Mouse (Mus musculus) Muller cell, postnatal 12 days (primary cell): Measurements from ENCODE around the gene Serpina5.

Experiments used
- DNase-seq: peaks from one replicate; pipeline ENCODE4 v3.0.0-alpha.2; 2015; ENCODE audit errors: inconsistent ontology term

Gene Serpina5

DNA sequence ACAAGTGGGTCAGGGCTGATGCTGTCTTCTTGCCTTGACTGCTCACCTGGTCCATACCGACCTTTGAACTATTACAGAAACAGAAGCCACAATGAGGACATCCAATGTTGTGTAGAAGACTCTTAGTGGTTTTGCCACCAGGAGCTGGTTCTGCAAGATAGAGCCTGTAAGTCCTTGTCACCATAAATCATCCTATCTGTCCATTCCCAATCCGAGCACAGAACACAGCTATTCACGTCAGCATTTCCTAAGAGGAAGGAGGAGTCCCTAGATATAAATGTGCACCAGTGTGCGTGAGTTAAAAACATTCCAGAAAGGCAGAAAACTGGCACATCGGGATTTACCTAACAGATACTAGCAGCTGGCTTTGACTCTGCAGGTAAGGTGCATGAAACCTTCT lies 26.8 kb downstream of the Serpina5 start, which contains the start of gene Serpina3b:
Gene Serpina3b (plus strand): TSS at position 301 of the 400 bp plus-strand sequence.
- DNase-seq: no peak

DNA sequence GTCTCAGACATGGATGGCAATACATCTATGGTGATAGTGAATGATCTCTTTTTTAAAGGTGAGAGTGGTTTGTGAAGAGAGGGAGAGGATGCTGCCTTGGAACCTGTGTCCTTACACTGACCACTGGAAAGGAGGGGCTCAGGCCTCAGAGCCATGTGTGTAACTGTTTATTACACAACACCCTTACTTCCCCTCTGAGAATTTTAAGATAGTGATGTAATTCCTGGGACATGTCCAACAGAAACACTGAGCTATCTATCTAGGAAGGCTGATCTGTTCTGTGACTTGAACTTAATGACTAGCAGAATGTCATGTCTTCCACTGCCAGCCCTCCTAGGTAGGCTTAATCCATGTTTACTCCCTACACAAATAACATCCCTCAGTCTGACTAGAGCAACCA lies 30.1 kb downstream of the Serpina5 start:
- no peak for DNase-seq

GRCm38 (mm10) chr12:104138216-104138615 lies 37.3 kb downstream of the Serpina5 start:
- no peak for DNase-seq

DNA sequence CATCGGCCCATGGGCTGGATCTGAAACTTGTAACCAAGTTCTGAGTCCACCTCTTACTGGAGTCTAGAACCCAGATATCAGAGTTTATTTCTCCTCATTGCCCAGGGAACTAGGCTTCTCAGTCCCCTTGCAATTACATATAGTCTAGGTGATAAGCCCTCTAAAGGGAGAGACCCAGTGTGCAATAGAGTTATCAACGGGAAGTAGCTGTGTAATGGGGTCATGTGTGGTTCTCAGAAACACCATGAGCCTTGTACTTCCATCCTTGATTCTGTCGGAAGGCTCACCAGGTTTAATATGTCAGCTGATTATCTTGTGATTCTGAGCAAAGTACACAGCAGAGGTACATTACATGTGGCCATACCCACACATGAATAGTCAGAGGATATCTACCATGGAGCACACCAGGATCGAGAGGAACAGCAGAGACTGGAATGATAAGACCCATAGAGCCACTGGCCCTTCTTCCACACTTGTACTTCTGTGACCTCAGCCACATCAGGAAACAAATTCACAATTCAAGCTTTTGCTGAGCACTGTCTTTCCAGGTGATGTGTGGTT lies 39.7 kb downstream of the Serpina5 start:
- no peak for DNase-seq

DNA sequence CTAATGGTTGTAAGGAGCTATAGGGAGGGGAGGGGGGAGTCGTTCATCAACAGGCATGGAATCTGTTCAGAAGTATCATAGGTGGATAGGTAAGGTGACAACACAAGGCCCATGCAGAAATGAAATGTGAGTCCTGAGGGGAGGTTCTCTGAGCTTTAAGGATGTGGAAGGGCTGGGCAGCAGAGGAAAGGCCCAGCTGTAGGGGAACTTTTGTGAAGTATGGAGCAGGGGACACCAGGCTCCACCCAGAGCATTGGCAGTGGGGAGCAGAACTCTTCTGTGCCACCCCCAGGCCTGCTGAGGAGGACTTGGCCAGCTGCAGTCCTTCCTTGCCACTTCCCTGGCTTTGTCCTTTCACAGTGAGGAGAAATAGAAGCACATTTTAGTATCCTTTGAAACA lies 40.6 kb downstream of the Serpina5 start:
- no peak for DNase-seq

GRCm38 (mm10) chr12:104142427-104142826 lies 41.5 kb downstream of the Serpina5 start:
- DNase-seq: no peak

DNA sequence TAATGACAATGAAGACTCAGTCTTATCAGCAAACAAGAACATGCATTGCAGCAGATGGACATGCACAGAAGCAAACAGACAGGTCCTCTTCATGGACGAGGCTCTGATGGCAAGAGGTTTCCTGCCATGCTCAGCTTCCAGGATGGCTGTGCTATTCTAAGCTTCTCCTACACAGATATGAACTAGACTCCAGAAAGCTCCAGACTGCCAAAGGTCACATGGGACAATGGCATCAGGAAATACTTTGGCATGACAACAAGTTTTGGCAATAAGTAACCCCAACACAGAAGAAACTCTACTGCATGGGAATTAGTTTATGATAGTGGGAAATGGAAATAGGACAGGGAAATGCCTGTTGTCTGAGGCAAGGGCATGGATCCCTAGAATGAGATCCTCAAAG lies 42.4 kb downstream of the Serpina5 start:
- no peak for DNase-seq

DNA sequence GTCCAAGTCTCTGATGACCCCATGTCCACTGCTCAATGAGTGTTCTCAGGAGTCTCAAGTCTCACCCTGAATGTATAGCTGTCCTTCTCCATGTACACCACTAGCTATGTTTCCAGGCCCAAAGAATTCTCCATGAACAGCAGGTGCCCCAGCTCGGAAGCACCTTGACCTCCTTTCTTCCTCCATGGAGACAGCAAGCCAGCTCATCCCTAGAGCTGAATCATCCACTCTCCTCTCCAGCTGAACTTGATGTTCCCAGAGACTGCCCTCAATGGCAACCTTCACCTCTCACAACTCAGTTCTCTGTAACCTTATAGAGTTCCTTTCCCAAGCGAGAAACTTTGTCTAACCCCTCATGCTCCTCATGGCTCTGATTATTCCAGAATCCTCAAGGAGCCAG lies 44.7 kb downstream of the Serpina5 start:
- DNase-seq: no peak

DNA sequence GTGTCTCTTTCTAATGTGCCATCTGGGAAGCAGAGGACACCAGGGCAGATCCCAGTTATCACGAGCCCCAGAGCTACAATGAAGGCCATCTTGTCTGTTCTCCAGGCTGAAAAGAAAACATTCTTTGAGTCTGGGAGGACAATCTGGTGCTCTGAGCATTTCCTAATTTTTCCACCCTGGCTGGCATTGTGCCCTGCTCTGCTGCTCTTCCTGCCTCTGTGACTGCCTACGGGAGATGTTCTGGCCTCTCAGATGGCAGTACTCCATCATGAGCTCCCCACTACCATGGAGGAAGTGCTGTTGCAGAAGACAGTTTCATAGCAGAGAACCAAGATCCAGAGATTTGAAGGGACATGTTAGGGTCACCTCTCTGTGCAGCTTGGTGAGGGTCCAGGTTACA lies 51.1 kb downstream of the Serpina5 start:
- no peak for DNase-seq

DNA sequence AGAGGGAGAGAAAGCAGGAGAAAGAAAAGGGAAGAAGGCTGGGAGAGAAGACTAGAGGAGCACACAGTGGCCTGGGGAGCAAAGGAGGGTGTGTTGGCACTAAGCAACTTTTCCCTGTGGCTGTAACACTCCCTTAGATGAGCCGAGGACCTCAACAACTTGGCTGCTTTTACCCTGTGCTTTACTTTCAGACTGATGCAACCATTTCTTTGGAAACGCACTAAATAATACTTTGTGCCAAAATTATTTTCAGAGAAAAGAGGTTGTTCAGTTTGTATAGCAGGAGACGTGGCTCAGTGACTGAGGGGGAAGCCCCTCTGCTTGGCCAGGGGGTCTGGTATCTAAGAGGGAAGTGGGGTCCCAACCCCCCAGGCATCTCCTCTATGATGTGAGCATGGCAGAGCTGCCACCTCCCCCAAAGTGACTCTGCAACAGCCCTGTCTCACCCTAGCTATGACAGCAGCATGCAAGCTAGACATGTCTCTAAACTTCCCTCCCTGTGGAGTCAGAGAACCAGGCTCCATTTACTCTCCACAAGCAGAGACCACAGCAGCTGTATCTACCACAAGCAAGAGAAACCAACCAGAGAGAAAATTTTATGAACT lies 52.2 kb downstream of the Serpina5 start:
- DNase-seq: no peak

DNA sequence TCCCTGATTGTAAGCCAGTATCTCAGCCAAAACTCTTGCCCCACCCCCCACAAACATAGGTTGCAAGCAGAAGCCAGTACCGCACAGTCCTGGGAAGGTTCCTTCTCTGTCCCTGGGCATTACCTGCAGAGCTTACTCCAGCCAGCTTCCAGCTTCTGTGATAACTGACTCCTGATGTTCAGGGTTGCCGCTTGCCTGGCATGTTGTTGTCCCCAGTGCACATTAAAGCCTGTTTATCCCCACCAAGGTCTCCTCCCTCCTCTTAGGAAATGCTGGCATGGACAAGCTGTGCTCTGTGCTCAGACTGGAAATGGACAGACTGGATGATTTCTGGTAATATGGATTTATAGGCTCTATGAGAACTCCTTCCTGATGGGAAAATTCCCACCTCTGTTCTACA lies 52.7 kb downstream of the Serpina5 start, which contains the start of gene Serpina3c:
Gene Serpina3c (minus strand): TSS at position 215 of the 400 bp plus-strand sequence.
- DNase-seq: no peak
